Mouse (Mus musculus) right cerebral cortex, adult 2 months (tissue): ENCODE results near the gene Dmrtc1a.
A peak's percentile ranks its signal among the peaks of the same experiment; 100 is the strongest.
"Not testable (repeated sequence)": the region's sequence is repeated elsewhere in the genome, so short reads cannot be mapped to it uniquely, and the experiment has no call there.

ENCODE experiments used
- DNase-seq, 2 experiments: peaks; one replicate each; pipeline ENCODE4 v3.0.0; 2021 to 2022; ENCODE audit warnings: low spot score in 2 of 2

Dmrtc1a gene

GRCm38 (mm10) chrX:102908587-102908986, at the start of gene Dmrtc1a, which contains the start of gene 1700011M02Rik:
Gene Dmrtc1a, minus strand, starts transcription at chrX:102908687.
Gene 1700011M02Rik, plus strand, starts transcription at chrX:102908905.
- not testable (repeated sequence) for DNase-seq

GRCm38 (mm10) chrX:102950136-102950535, 41.6 kb upstream of the Dmrtc1a start:
- DNase-seq: not testable (repeated sequence)

GRCm38 (mm10) chrX:102936743-102937142, 28.3 kb upstream of the Dmrtc1a start:
- DNase-seq: no peak

GRCm38 (mm10) chrX:102934395-102934764, 25.9 kb upstream of the Dmrtc1a start:
- DNase-seq: no peak

- peak; percentile 54 to 65 for DNase-seq
These were observed 25.3 kb upstream of the Dmrtc1a start for GRCm38 (mm10) chrX:102933571-102934394.

- DNase-seq: peak in 1 of 2 experiments; percentile 3
These were observed 24.6 kb upstream of the Dmrtc1a start for GRCm38 (mm10) chrX:102932992-102933570.

GRCm38 (mm10) chrX:102928072-102928471, 19.6 kb upstream of the Dmrtc1a start, which contains the start of gene 1700018G05Rik:
Gene 1700018G05Rik, plus strand, starts transcription at chrX:102928372.
- not testable (repeated sequence) for DNase-seq

- peak in 1 of 2 experiments; percentile 42 for DNase-seq
These were observed 18.2 kb upstream of the Dmrtc1a start for GRCm38 (mm10) chrX:102926707-102927106.

- DNase-seq: not testable (repeated sequence)
These were observed 6.3 kb upstream of the Dmrtc1a start for GRCm38 (mm10) chrX:102914823-102915222.

GRCm38 (mm10) chrX:102867871-102868270, 40.6 kb downstream of the Dmrtc1a start, which contains the start of gene 1700031F05Rik:
Gene 1700031F05Rik, minus strand, starts transcription at chrX:102867971.
- DNase-seq: no peak

GRCm38 (mm10) chrX:102854516-102854915, 54.0 kb downstream of the Dmrtc1a start, which contains the start of gene Dmrtc1c2:
Gene Dmrtc1c2, minus strand, starts transcription at chrX:102854616.
- not testable (repeated sequence) for DNase-seq
